Mouse (Mus musculus): ENCODE measurements around the gene Atxn2. TPM values are rescaled to one million over a fixed set of nuclear protein-coding genes. Genes with fewer than 3 reads are reported as not detected.
"Not testable (repeated sequence)": the region's sequence is repeated elsewhere in the genome, so short reads cannot be mapped to it uniquely, and the experiment has no call there.

The Atxn2 gene
- polyA plus RNA-seq, 1 experiment from 2014 or later = 77.1 TPM

GRCm38 (mm10) chr5:121742915-121743314 is 31.8 kb downstream of the Atxn2 start:
- no peak overlapping the region for H3K4me3 ChIP-seq (replicated peaks)
- WGBS = 94% methylated on average over 2 of the region's 2 CpGs
- H3K27ac ChIP-seq = no peak overlapping the region
- no peak overlapping the region for H3K4me2 ChIP-seq
- H3K36me3 ChIP-seq (replicated peaks) = peaks cover 12% of the 10 kb centered on the region
- no peaks in the 10 kb centered on the region for H3K27me3 ChIP-seq
- ATAC-seq (ENCODE audit: low FRiP score) = no peak
- no peak overlapping the region for H3K9ac ChIP-seq
- peaks cover 5% of the 10 kb centered on the region; the same call in 1 of the 2 replicates for H3K4me1 ChIP-seq
- no peaks in the 10 kb centered on the region for H3K9me3 ChIP-seq

GRCm38 (mm10) chr5:121747884-121748594 is 36.9 kb downstream of the Atxn2 start:
- H3K27me3 ChIP-seq; ATAC-seq (ENCODE audit: low FRiP score); H3K4me3 ChIP-seq (replicated peaks); H3K9ac ChIP-seq; H3K9me3 ChIP-seq; H3K4me1 ChIP-seq; H3K4me2 ChIP-seq; H3K27ac ChIP-seq: not testable (repeated sequence)
- peaks cover 37% of the 10 kb centered on the region for H3K36me3 ChIP-seq (replicated peaks)
- WGBS = 94% methylated on average over 4 of the region's 4 CpGs

- 93% methylated on average over 2 of the region's 2 CpGs for WGBS
- Histone ChIP-seq H3K4me1 (no peaks in the 10 kb centered on the region), H3K36me3 (replicated peaks) (peaks cover 43% of the 10 kb centered on the region), H3K9ac (no peak overlapping the region), H3K4me3 (replicated peaks) (no peak overlapping the region), H3K9me3 (no peaks in the 10 kb centered on the region), H3K27me3 (no peaks in the 10 kb centered on the region), H3K4me2 (no peak overlapping the region), H3K27ac (no peak overlapping the region)
- no peak for ATAC-seq (ENCODE audit: low FRiP score)
These were observed 38.5 kb downstream of the Atxn2 start for GRCm38 (mm10) chr5:121749633-121750032.

- peaks cover 52% of the 10 kb centered on the region for H3K36me3 ChIP-seq (replicated peaks)
- WGBS = 51% methylated on average over 2 of the region's 2 CpGs
- H3K4me2 ChIP-seq = no peak overlapping the region
- 0 out of 2 replicates have a peak overlapping the region, but pooled peaks have one; percentile 36 for H3K27ac ChIP-seq
- H3K27me3 ChIP-seq = no peaks in the 10 kb centered on the region
- H3K9ac ChIP-seq = no peak overlapping the region
- H3K4me3 ChIP-seq (replicated peaks) = no peak overlapping the region
- no peak for ATAC-seq (ENCODE audit: low FRiP score)
- peaks cover 9% of the 10 kb centered on the region for H3K4me1 ChIP-seq
- no peaks in the 10 kb centered on the region for H3K9me3 ChIP-seq
These were observed 46.8 kb downstream of the Atxn2 start for GRCm38 (mm10) chr5:121757900-121758299.

GRCm38 (mm10) chr5:121758341-121758740 is 47.2 kb downstream of the Atxn2 start:
- 86% methylated on average over 4 of the region's 4 CpGs for WGBS
- no peaks in the 10 kb centered on the region for H3K9me3 ChIP-seq
- no peak for ATAC-seq (ENCODE audit: low FRiP score)
- peaks cover 52% of the 10 kb centered on the region for H3K36me3 ChIP-seq (replicated peaks)
- peaks cover 9% of the 10 kb centered on the region for H3K4me1 ChIP-seq
- H3K4me3 ChIP-seq (replicated peaks) = no peak overlapping the region
- no peak overlapping the region for H3K9ac ChIP-seq
- 0 out of 2 replicates have a peak overlapping the region, but pooled peaks have one; percentile 36 for H3K27ac ChIP-seq
- no peaks in the 10 kb centered on the region for H3K27me3 ChIP-seq
- H3K4me2 ChIP-seq = no peak overlapping the region

GRCm38 (mm10) chr5:121759921-121760320 is 48.8 kb downstream of the Atxn2 start:
- Histone ChIP-seq H3K9ac (no peak overlapping the region), H3K4me1 (peaks cover 9% of the 10 kb centered on the region), H3K36me3 (replicated peaks) (peaks cover 49% of the 10 kb centered on the region), H3K4me3 (replicated peaks) (no peak overlapping the region), H3K27me3 (no peaks in the 10 kb centered on the region), H3K9me3 (no peaks in the 10 kb centered on the region), H3K4me2 (no peak overlapping the region), H3K27ac (no peak overlapping the region)
- no peak for ATAC-seq (ENCODE audit: low FRiP score)
- WGBS = 96% methylated on average over 4 of the region's 4 CpGs

GRCm38 (mm10) chr5:121761459-121761858 is 50.3 kb downstream of the Atxn2 start:
- Histone ChIP-seq H3K4me3 (replicated peaks) (no peak overlapping the region), H3K36me3 (replicated peaks) (peaks cover 41% of the 10 kb centered on the region), H3K9me3 (no peaks in the 10 kb centered on the region), H3K9ac (no peak overlapping the region), H3K4me1 (peaks cover 9% of the 10 kb centered on the region), H3K4me2 (no peak overlapping the region), H3K27me3 (no peaks in the 10 kb centered on the region), H3K27ac (no peak overlapping the region)
- ATAC-seq (ENCODE audit: low FRiP score) = no peak
- 61% methylated on average over 7 of the region's 7 CpGs for WGBS

GRCm38 (mm10) chr5:121762949-121763348 is 51.8 kb downstream of the Atxn2 start:
- H3K27ac ChIP-seq = no peak overlapping the region
- no peak overlapping the region for H3K9ac ChIP-seq
- H3K4me1 ChIP-seq = peaks cover 9% of the 10 kb centered on the region
- no peaks in the 10 kb centered on the region for H3K9me3 ChIP-seq
- H3K4me3 ChIP-seq (replicated peaks) = no peak overlapping the region
- H3K27me3 ChIP-seq = no peaks in the 10 kb centered on the region
- 93% methylated on average over 6 of the region's 6 CpGs for whole genome bisulfite sequencing
- no peak for ATAC-seq (ENCODE audit: low FRiP score)
- no peak overlapping the region for H3K4me2 ChIP-seq
- H3K36me3 ChIP-seq (replicated peaks) = peaks cover 35% of the 10 kb centered on the region

- no peak overlapping the region for H3K4me2 ChIP-seq
- peaks cover 19% of the 10 kb centered on the region for H3K36me3 ChIP-seq (replicated peaks)
- 90% methylated on average over 2 of the region's 2 CpGs for WGBS
These were observed 53.9 kb downstream of the Atxn2 start for GRCm38 (mm10) chr5:121765020-121765419.

GRCm38 (mm10) chr5:121766038-121766773 is 55.1 kb downstream of the Atxn2 start:
- peaks cover 10% of the 10 kb centered on the region for H3K36me3 ChIP-seq (replicated peaks)
- WGBS = 95% methylated on average over 4 of the region's 4 CpGs
- H3K4me1 ChIP-seq = 0 out of 2 replicates have a peak, but pooled peaks cover 3% of the 10 kb centered on the region
- no peaks in the 10 kb centered on the region for H3K9me3 ChIP-seq
- H3K4me2 ChIP-seq = no peak overlapping the region
- H3K9ac ChIP-seq = no peak overlapping the region
- no peak overlapping the region for H3K4me3 ChIP-seq (replicated peaks)
- H3K27ac ChIP-seq = no peak overlapping the region
- no peaks in the 10 kb centered on the region for H3K27me3 ChIP-seq
- ATAC-seq (ENCODE audit: low FRiP score) = no peak

More at GRCm38 (mm10) chr5:121765020-121765419, 53.9 kb downstream of the Atxn2 start:
- H3K4me1 ChIP-seq = peaks cover 6% of the 10 kb centered on the region; the same call in 1 of the 2 replicates
- H3K27ac ChIP-seq = no peak overlapping the region
- H3K27me3 ChIP-seq = no peaks in the 10 kb centered on the region
- ATAC-seq (ENCODE audit: low FRiP score) = no peak
- H3K9ac ChIP-seq = no peak overlapping the region
- no peak overlapping the region for H3K4me3 ChIP-seq (replicated peaks)
- H3K9me3 ChIP-seq = no peaks in the 10 kb centered on the region

GRCm38 (mm10) chr5:121767564-121767963 is 56.4 kb downstream of the Atxn2 start:
- WGBS = 88% methylated on average over 2 of the region's 2 CpGs
- Histone ChIP-seq H3K27me3 (no peaks in the 10 kb centered on the region), H3K36me3 (replicated peaks) (peaks cover 12% of the 10 kb centered on the region), H3K4me2 (no peak overlapping the region), H3K4me3 (replicated peaks) (no peak overlapping the region), H3K9ac (no peak overlapping the region), H3K4me1 (no peaks in the 10 kb centered on the region), H3K9me3 (no peaks in the 10 kb centered on the region), H3K27ac (no peak overlapping the region)
- no peak for ATAC-seq (ENCODE audit: low FRiP score)

- no peak overlapping the region for H3K4me2 ChIP-seq
- H3K27ac ChIP-seq = no peak overlapping the region
- no peak overlapping the region for H3K4me3 ChIP-seq (replicated peaks)
- H3K27me3 ChIP-seq = no peaks in the 10 kb centered on the region
- 89% methylated on average over 7 of the region's 7 CpGs for WGBS
- no peak overlapping the region for H3K9ac ChIP-seq
- ATAC-seq (ENCODE audit: low FRiP score) = no peak
- no peaks in the 10 kb centered on the region for H3K4me1 ChIP-seq
- peaks cover 27% of the 10 kb centered on the region for H3K36me3 ChIP-seq (replicated peaks)
- H3K9me3 ChIP-seq = no peaks in the 10 kb centered on the region
These were observed 58.7 kb downstream of the Atxn2 start for GRCm38 (mm10) chr5:121769827-121770226.

All from forebrain, embryonic 12.5 days (tissue).